Mouse (Mus musculus) stomach, postnatal 0 days (tissue): ENCODE measurements around the gene Gm28551.

Source experiments
- CTCF ChIP-seq: IDR thresholded peaks from 2 replicates; pipeline ENCODE4 v1.5.1; 2016; ENCODE audit warnings: antibody characterized with exemption, low read depth, mild to moderate bottlenecking, moderate library complexity
- EP300 ChIP-seq: optimal IDR thresholded peaks from 2 replicates; pipeline ENCODE3; 2016; ENCODE audit warnings: antibody characterized with exemption

- TF ChIP-seq CTCF (no peak), EP300 (no peak)
Measured at GRCm38 (mm10) chr1:53341071-53341470, 11.4 kb downstream of the Gm28551 start.
